Mouse (Mus musculus): Measurements from ENCODE around the gene Golga2.

DNA sequence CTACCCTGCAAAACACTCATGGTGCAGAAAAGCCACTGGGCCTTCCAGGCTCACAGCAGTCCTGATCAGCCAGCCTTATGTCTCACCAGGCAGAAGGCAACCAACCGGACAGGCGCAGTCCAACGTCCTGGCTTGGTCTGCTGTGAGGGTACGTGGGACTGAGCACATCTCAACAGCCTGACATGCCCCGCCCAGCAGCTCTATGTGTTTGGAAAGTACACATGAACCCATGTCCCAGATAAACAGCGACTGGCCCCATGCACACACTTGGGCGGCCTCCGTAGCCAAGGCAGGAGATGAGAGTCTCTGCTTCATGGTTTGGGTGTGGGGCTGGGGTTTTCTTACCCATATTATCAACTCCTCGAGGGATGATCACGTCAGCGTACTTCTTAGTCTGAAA is 30.9 kb upstream of the Golga2 start:
- TF ChIP-seq CTCF (IDR thresholded peaks at IDR 0.05; ENCODE audit: borderline replicate concordance, extremely low read depth, insufficient read depth, insufficient read length) (no peak), POLR2A (IDR thresholded peaks at IDR 0.05; ENCODE audit: borderline replicate concordance, extremely low read depth, insufficient read depth, insufficient read length, poor library complexity, severe bottlenecking) (no peak)

Data from brain, embryonic 14.5 days (tissue).